In genomic region chr5:86839472-86839871, GRCm38 (mm10) we compare ENCODE assay signal across 20 mouse cellular contexts. TPM values are rescaled to one million over a fixed set of nuclear protein-coding genes. Genes with fewer than 3 reads are reported as not detected.
DNase-seq lines count a peak whose midpoint lies in the region; ATAC-seq and TF ChIP-seq lines count a peak whose summit lies in the region.
"Had no signal": no experiment of that assay in that cellular context is flagged by ENCODE, and none has a peak within 500 bp of the region (broad histone marks: within the 10 kb centered on the region; RNA-seq: fewer than 3 reads in every experiment).

No protein-coding gene starts in this region.

- no peak for DNase-seq in embryonic facial prominence, embryonic 14.5 days (ENCODE audit: low spot score)
- no peak for DNase-seq in embryonic facial prominence, embryonic 10.5 days (ENCODE audit: low spot score)
- DNase-seq in forebrain, postnatal 0 days: no peak
- DNase-seq in lung, embryonic 14.5 days: no peak
- no peak for DNase-seq in lung, adult 2 months
- DNase-seq in MEL (ENCODE audit: low read depth, low spot score): no peak
- no peak for DNase-seq in urinary bladder, postnatal 25 days (ENCODE audit: low spot score)
- DNase-seq: adrenal gland, postnatal 14 days; B cell, adult 2 months; cerebellum, adult 11-12 months; cerebellum, adult 9-10 months; cerebellum, postnatal 36 days; gastrocnemius, adult 2 months; gastrocnemius, postnatal 25 days had no signal

- H3K27ac ChIP-seq in embryonic facial prominence, embryonic 14.5 days (replicated peaks; ENCODE audit: low read depth, low read length): no peak overlapping the region
- no peak overlapping the region for H3K27ac ChIP-seq in embryonic facial prominence, embryonic 10.5 days (replicated peaks)
- no peak overlapping the region for H3K27ac ChIP-seq in forebrain, embryonic 16.5 days (ENCODE audit: low read length)
- no peak overlapping the region for H3K27ac ChIP-seq in forebrain, postnatal 0 days (ENCODE audit: low read depth, low read length)
- no peak overlapping the region for H3K27ac ChIP-seq in lung, embryonic 14.5 days (ENCODE audit: low read depth)
- H3K27ac ChIP-seq in MEL (ENCODE audit: control insufficient read depth, low read depth, low read length): no peak overlapping the region
- H3K27ac ChIP-seq: embryonic facial prominence, embryonic 15.5 days; gastrocnemius, adult 2 months; intestine, embryonic 15.5 days had no signal

- H3K9ac ChIP-seq in embryonic facial prominence, embryonic 14.5 days (ENCODE audit: low read depth, low read length): no peak overlapping the region
- H3K9ac ChIP-seq in forebrain, embryonic 16.5 days (replicated peaks; ENCODE audit: low read depth, low read length): no peak overlapping the region
- no peak overlapping the region for H3K9ac ChIP-seq in forebrain, postnatal 0 days
- no peak overlapping the region for H3K9ac ChIP-seq in lung, embryonic 14.5 days
- no peak overlapping the region for H3K9ac ChIP-seq in MEL (ENCODE audit: control insufficient read depth, low read depth, low read length, poor library complexity, severe bottlenecking)
- H3K9ac ChIP-seq: embryonic facial prominence, embryonic 15.5 days; heart, embryonic 12.5 days; intestine, embryonic 15.5 days had no signal

- H3K79me2 ChIP-seq in MEL (ENCODE audit: control insufficient read depth, insufficient read depth, low read length, poor library complexity): no peaks in the 10 kb centered on the region

- TF ChIP-seq POLR2A in lung, adult 2 months (IDR thresholded peaks at IDR 0.05; ENCODE audit: borderline replicate concordance, extremely low read depth, low read depth, low read length): no peak
- no peak for TF ChIP-seq POLR2A in MEL (IDR thresholded peaks at IDR 0.05; ENCODE audit: control insufficient read depth in 1 of 2, insufficient read depth in 1 of 2, low read depth in 1 of 2, low read length in 2 of 2, poor library complexity in 1 of 2)

- WGBS in embryonic facial prominence, embryonic 14.5 days: 75% methylated on average over 1 of the region's 1 CpGs
- WGBS in embryonic facial prominence, embryonic 10.5 days: 89% methylated on average over 1 of the region's 1 CpGs
- 85% methylated on average over 1 of the region's 1 CpGs for WGBS in forebrain, embryonic 16.5 days
- WGBS in forebrain, postnatal 0 days: 91% methylated on average over 1 of the region's 1 CpGs
- WGBS in lung, embryonic 14.5 days: 42% methylated on average over 1 of the region's 1 CpGs
- 54% methylated on average over 1 of the region's 1 CpGs for WGBS in lung, adult 2 months

- ATAC-seq in embryonic facial prominence, embryonic 14.5 days (ENCODE audit: low read depth): peak; percentile 44; the same call in 1 of the 2 replicates
- peak; percentile 59 for ATAC-seq in forebrain, embryonic 16.5 days
- ATAC-seq in forebrain, postnatal 0 days: no peak
- ATAC-seq in lung, embryonic 14.5 days (ENCODE audit: insufficient read depth): peak; percentile 56; the same call in 1 of the 2 replicates
- ATAC-seq: intestine, embryonic 15.5 days had no signal

- no peaks in the 10 kb centered on the region for H3K9me3 ChIP-seq in embryonic facial prominence, embryonic 14.5 days (ENCODE audit: control insufficient read depth, low read length)
- peaks cover 3% of the 10 kb centered on the region; the same call in 1 of the 2 replicates for H3K9me3 ChIP-seq in embryonic facial prominence, embryonic 10.5 days
- no peaks in the 10 kb centered on the region for H3K9me3 ChIP-seq in forebrain, embryonic 16.5 days (ENCODE audit: control insufficient read depth, low read length)
- no peaks in the 10 kb centered on the region for H3K9me3 ChIP-seq in forebrain, postnatal 0 days (ENCODE audit: low read length)
- no peaks in the 10 kb centered on the region for H3K9me3 ChIP-seq in lung, embryonic 14.5 days (ENCODE audit: low read depth, low read length)
- H3K9me3 ChIP-seq in MEL (replicated peaks; ENCODE audit: insufficient read depth, low read length): no peaks in the 10 kb centered on the region
- H3K9me3 ChIP-seq: embryonic facial prominence, embryonic 15.5 days; intestine, embryonic 15.5 days had no signal

- no peaks in the 10 kb centered on the region for H3K4me1 ChIP-seq in embryonic facial prominence, embryonic 14.5 days (ENCODE audit: control insufficient read depth, insufficient read depth, low read length)
- no peaks in the 10 kb centered on the region for H3K4me1 ChIP-seq in embryonic facial prominence, embryonic 10.5 days
- no peaks in the 10 kb centered on the region for H3K4me1 ChIP-seq in forebrain, embryonic 16.5 days (replicated peaks; ENCODE audit: control insufficient read depth, insufficient read depth, low read length)
- no peaks in the 10 kb centered on the region for H3K4me1 ChIP-seq in forebrain, postnatal 0 days (ENCODE audit: insufficient read depth)
- no peaks in the 10 kb centered on the region for H3K4me1 ChIP-seq in lung, embryonic 14.5 days (ENCODE audit: insufficient read depth)
- H3K4me1 ChIP-seq in lung, adult 2 months (ENCODE audit: control insufficient read depth, insufficient read depth, low read length): no peaks in the 10 kb centered on the region
- H3K4me1 ChIP-seq in MEL (ENCODE audit: control insufficient read depth in 1 of 2, insufficient read depth in 2 of 2, low read length in 2 of 2): no peaks in the 10 kb centered on the region
- H3K4me1 ChIP-seq: embryonic facial prominence, embryonic 15.5 days; heart, embryonic 12.5 days; intestine, embryonic 15.5 days had no signal

- TF ChIP-seq RAD21 in MEL (IDR thresholded peaks at IDR 0.05; ENCODE audit: low read depth, low read length): no peak

- no peak for TF ChIP-seq CTCF in forebrain, postnatal 0 days (IDR thresholded peaks at IDR 0.05; ENCODE audit: low read depth)
- TF ChIP-seq CTCF in lung, embryonic 14.5 days (IDR thresholded peaks at IDR 0.05; ENCODE audit: low read depth): no peak
- no peak for TF ChIP-seq CTCF in lung, adult 2 months (IDR thresholded peaks at IDR 0.05; ENCODE audit: insufficient read depth, low read length)
- no peak for TF ChIP-seq CTCF in MEL (IDR thresholded peaks at IDR 0.05 in 2 of 3, conservative IDR thresholded peaks at IDR 0.05 in 1 of 3; ENCODE audit: control insufficient read depth in 1 of 3, insufficient read depth in 1 of 3, low read depth in 2 of 3, low read length in 3 of 3, poor library complexity in 1 of 3, severe bottlenecking in 1 of 3)

- H3K27me3 ChIP-seq in embryonic facial prominence, embryonic 14.5 days (replicated peaks; ENCODE audit: control insufficient read depth, insufficient read depth, low read length): no peaks in the 10 kb centered on the region
- no peaks in the 10 kb centered on the region for H3K27me3 ChIP-seq in embryonic facial prominence, embryonic 10.5 days (replicated peaks; ENCODE audit: low read depth, poor library complexity, severe bottlenecking)
- H3K27me3 ChIP-seq in forebrain, embryonic 16.5 days (replicated peaks; ENCODE audit: control insufficient read depth, insufficient read depth, low read length): no peaks in the 10 kb centered on the region
- no peaks in the 10 kb centered on the region for H3K27me3 ChIP-seq in forebrain, postnatal 0 days (ENCODE audit: insufficient read depth, low read length)
- H3K27me3 ChIP-seq in lung, embryonic 14.5 days (ENCODE audit: insufficient read depth, low read length): no peaks in the 10 kb centered on the region
- H3K27me3 ChIP-seq in MEL (ENCODE audit: control insufficient read depth in 1 of 2, insufficient read depth in 2 of 2, low read length in 2 of 2): no peaks in the 10 kb centered on the region
- H3K27me3 ChIP-seq: embryonic facial prominence, embryonic 15.5 days; heart, embryonic 12.5 days; intestine, embryonic 15.5 days; Patski had no signal

- TF ChIP-seq EP300 in MEL (IDR thresholded peaks at IDR 0.05; ENCODE audit: low read depth in 1 of 2, low read length in 2 of 2): no peak

- H3K4me2 ChIP-seq in embryonic facial prominence, embryonic 14.5 days (ENCODE audit: low read depth, low read length): no peak overlapping the region
- H3K4me2 ChIP-seq in forebrain, embryonic 16.5 days (ENCODE audit: low read length): no peak overlapping the region
- no peak overlapping the region for H3K4me2 ChIP-seq in forebrain, postnatal 0 days (ENCODE audit: low read depth)
- no peak overlapping the region for H3K4me2 ChIP-seq in lung, embryonic 14.5 days
- H3K4me2 ChIP-seq: embryonic facial prominence, embryonic 15.5 days; heart, embryonic 12.5 days; intestine, embryonic 15.5 days had no signal

- peaks cover 28% of the 10 kb centered on the region for H3K36me3 ChIP-seq in embryonic facial prominence, embryonic 14.5 days (ENCODE audit: control insufficient read depth, insufficient read depth, low read length)
- peaks cover 32% of the 10 kb centered on the region for H3K36me3 ChIP-seq in embryonic facial prominence, embryonic 10.5 days (replicated peaks)
- H3K36me3 ChIP-seq in forebrain, embryonic 16.5 days (ENCODE audit: control insufficient read depth, insufficient read depth): peaks cover 13% of the 10 kb centered on the region
- H3K36me3 ChIP-seq in forebrain, postnatal 0 days (ENCODE audit: insufficient read depth): peaks cover 15% of the 10 kb centered on the region
- peaks cover 22% of the 10 kb centered on the region for H3K36me3 ChIP-seq in lung, embryonic 14.5 days (ENCODE audit: insufficient read depth)
- peaks cover 0 to 9% of the 10 kb centered on the region in 2 experiments; a peak in 2 of 4 replicates for H3K36me3 ChIP-seq in MEL (ENCODE audit: control insufficient read depth in 1 of 2, insufficient read depth in 2 of 2, low read length in 2 of 2)
- H3K36me3 ChIP-seq: intestine, embryonic 15.5 days had no signal

- H3K4me3 ChIP-seq in embryonic facial prominence, embryonic 14.5 days (ENCODE audit: low read depth, low read length): no peak overlapping the region
- no peak overlapping the region for H3K4me3 ChIP-seq in embryonic facial prominence, embryonic 10.5 days
- no peak overlapping the region for H3K4me3 ChIP-seq in forebrain, embryonic 16.5 days (replicated peaks; ENCODE audit: low read length)
- no peak overlapping the region for H3K4me3 ChIP-seq in forebrain, postnatal 0 days (ENCODE audit: low read depth, low read length)
- H3K4me3 ChIP-seq in lung, embryonic 14.5 days (ENCODE audit: low read depth, low read length): no peak overlapping the region
- H3K4me3 ChIP-seq in lung, adult 2 months (replicated peaks; ENCODE audit: extremely low read depth, low read depth, low read length): no peak overlapping the region
- no peak overlapping the region for H3K4me3 ChIP-seq in MEL (ENCODE audit: control insufficient read depth in 1 of 2, insufficient read depth in 1 of 2, low read depth in 2 of 2, low read length in 2 of 2)
- H3K4me3 ChIP-seq: embryonic facial prominence, embryonic 15.5 days; erythroblast, embryonic 14.5 days; gastrocnemius, adult 2 months; heart, embryonic 12.5 days; intestine, embryonic 15.5 days had no signal

RNA-seq across cellular contexts. Expression of gene Ythdc1, which starts 35.5 kb away (rescaled TPM):
- polyA plus RNA-seq in embryonic facial prominence, embryonic 14.5 days (2014; fragmentation: Nextera tagmentation; extraction: Ambion mirVana): 41.9 and 42.5 TPM in 2 replicates
- polyA plus RNA-seq in embryonic facial prominence, embryonic 10.5 days (2016; fragmentation: Nextera tagmentation; extraction: Ambion mirVana): 40.0 and 43.7 TPM in 2 replicates
- 41.3 and 47.2 TPM in 2 replicates for polyA plus RNA-seq in forebrain, embryonic 16.5 days (2015; fragmentation: Nextera tagmentation; extraction: Ambion mirVana)
- total RNA-seq in forebrain, postnatal 0 days (2014; rRNA removed): 59.5 and 81.8 TPM in 2 replicates
- 20.6 and 28.3 TPM in 2 replicates for polyA plus RNA-seq in forebrain, postnatal 0 days (2015; fragmentation: Nextera tagmentation; extraction: Ambion mirVana)
- polyA plus RNA-seq in lung, embryonic 14.5 days (2014; fragmentation: Nextera tagmentation; extraction: Ambion mirVana): 45.1 and 46.1 TPM in 2 replicates
- polyA plus RNA-seq in lung, adult 2 months (2012; rRNA removed): 11.7 and 17.9 TPM in 2 replicates
- 47.6 and 54.6 TPM in 2 replicates for total RNA-seq in MEL (2012; rRNA removed)
- 10 to 100 TPM; 60.8 to 67.2 TPM for polyA plus RNA-seq in MEL (2012; ENCODE audit: insufficient read depth in 1 of 2, insufficient read length in 2 of 2, low read depth in 1 of 2, low replicate concordance in 2 of 2, missing spikeins in 1 of 2)
